Mouse (Mus musculus): ENCODE measurements around the gene Blmh.
"Not testable (repeated sequence)": the region's sequence is repeated elsewhere in the genome, so short reads cannot be mapped to it uniquely, and the experiment has no call there.

The Blmh gene

DNA sequence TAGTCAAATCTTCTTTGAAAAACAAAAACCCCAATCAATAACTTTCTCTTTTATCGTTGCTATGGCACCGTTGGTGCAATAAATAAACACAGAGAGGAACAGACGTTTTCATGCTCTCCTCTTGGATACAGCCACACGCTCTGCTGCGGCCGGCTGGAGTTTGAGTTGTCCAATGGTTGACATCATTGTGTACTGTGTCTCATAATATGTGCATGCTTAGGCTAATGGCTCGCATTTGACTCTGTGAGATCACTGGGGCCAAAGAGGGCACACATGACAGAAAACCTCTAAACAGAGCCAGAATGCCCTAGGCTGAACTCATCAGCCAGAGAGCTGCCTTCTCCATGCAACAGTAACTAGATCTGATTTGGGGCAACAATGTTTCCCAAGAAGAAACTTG, 10.2 kb upstream of the Blmh start:
- in situ Hi-C loops (cut with MboI; ENCODE audit: low sequenced_read_pairs), result no loop called here

DNA sequence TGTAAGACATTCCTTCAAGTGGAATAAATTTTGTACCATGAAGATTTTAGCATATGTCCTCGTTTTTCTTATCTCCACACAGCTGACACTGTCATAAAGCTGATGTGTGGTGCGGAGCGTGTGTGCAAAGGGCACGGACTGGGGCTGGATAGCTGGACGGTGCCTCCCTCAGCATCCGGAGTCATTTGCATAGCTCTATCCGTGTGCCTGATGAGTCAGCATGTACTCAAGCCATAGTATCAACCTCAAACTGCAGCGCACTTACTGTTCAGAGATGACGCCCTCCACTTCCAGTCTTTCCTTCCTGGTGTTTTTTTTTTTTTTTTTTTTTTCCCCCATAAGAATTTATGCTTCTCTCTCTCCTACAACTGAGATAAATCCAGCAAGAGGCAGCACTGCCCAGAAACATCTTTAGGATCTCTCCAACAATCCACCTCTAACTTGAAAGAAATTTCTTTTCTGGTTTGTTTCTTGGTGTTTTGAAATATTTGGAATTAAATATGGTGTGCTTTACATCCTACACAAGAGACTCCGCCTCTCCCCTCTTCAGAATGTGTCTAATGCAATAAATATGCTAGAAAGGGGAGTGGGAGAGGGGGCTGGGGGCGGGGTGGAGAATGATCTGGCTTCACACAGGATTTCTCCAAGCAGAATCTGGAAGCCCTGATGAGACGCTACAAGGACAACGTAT, 7.9 kb upstream of the Blmh start:
- in situ Hi-C loops (cut with MboI; ENCODE audit: low sequenced_read_pairs), result no loop called here

DNA sequence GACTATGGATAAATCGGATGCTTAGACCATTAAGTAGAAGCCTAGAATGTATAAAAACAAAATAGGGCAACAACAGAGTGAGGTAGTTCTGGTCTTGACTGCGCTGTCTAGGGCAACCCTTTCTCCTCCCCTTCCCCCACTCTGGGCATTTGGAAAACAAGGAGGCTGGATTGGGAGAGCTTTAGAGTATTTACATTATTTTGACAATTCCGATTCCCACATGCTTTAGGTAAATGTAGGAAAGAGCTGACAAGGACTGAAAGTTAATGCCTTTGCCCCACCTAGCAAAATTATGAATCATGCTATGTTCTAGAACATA, 7.4 kb upstream of the Blmh start:
- in situ Hi-C loops (cut with MboI; ENCODE audit: low sequenced_read_pairs), result no loop called here

DNA sequence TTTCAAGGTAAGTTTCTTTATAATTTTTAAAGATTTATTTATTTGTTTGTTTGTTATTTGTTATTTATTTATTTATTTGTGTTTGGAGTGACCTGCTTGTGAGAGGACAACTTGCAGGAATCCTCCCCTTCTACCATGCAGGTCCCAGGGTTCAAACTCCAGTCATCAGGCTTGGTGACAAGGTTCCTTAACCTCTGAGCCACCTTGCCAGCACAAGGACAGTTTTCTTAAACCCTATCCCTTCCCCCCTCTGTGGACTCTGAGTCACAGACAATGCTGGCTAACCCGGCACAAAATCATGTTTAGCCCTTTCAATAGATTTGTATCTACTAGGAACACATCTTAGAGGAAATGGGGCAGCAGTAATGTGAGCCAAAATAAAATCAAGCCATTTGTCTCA, 4.0 kb upstream of the Blmh start:
- in situ Hi-C loops (cut with MboI; ENCODE audit: low sequenced_read_pairs), result no loop called here

DNA sequence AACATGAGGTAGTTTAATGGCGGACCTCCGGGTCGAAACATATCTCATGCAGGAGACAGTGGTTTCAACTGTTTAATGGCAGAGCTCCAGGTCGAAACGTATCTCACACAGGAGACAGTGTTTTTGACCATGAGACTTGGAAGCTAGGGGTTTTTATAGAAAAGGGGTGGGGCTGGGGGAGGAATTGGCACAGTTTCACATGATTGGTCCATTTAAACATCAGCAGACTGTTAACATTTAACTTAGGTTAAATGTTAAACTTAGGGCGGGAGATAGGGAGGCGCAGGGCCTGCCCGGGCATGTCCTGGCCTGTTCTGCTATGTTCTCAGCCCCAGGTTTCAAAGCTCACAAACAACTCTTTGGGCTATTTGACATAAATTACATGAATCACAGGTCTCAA, 4.0 kb downstream of the Blmh start:
- in situ Hi-C loops (cut with MboI; ENCODE audit: low sequenced_read_pairs), result not testable (repeated sequence)

DNA sequence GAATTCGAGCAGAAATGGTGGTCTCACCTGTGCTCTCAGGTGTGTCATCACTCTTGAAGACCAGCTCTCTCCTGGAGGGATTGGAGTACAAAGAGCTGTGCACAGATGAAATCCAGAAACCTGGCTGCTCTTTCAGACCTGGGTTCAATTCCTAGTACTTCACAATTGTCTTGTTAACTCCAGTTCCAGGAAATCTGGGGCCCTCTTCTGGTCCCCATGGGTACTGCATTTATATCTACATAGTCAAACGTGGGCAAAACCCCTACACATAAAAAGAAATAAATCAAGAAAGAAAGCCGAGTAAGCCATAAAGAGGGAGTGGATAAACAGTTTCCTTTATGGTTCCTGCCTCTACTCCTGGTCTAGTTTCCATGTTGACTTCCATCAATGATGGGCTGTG, 8.6 kb downstream of the Blmh start:
- in situ Hi-C loops (cut with MboI; ENCODE audit: low sequenced_read_pairs), result no loop called here

DNA sequence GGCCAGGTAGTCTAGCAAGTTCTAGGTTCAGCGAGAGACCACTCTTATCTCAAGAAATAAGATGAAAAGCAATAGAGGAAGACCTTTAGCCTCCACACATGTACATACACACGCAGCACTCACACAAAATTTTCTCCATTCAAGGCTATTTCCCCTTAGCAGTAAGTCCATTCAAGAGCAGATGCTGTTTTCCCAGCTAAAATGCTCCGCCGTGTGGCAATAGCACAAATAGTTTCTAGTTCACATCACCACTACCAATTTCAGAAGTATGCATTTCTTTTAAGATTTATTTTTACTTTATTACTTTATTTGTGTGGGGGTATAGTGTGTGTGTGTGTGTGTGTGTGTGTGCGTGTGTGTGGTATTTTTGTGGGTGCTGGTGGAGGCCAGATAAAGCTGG, 12.0 kb downstream of the Blmh start:
- in situ Hi-C loops (cut with MboI; ENCODE audit: low sequenced_read_pairs), result no loop called here

DNA sequence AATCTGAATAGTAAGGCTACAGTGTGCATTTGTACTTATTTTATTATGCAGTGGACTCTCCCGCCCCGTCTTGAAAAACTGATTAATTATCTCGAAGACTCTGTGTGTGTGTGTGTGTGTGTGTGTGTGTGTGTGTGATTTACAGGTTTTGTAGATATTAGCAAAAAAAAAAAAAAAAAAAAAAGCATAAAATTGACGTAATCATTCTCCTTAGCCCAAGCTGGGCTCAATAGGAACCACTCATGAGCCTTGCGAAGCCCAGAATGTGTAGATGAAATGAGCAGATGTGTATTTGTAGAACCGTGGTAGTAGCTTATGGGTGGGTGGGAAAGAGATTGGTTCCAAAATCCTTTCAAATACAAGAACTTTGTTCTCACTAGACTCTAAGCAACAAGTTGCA, 20.2 kb downstream of the Blmh start:
- in situ Hi-C loops (cut with MboI; ENCODE audit: low sequenced_read_pairs), result no loop called here

DNA sequence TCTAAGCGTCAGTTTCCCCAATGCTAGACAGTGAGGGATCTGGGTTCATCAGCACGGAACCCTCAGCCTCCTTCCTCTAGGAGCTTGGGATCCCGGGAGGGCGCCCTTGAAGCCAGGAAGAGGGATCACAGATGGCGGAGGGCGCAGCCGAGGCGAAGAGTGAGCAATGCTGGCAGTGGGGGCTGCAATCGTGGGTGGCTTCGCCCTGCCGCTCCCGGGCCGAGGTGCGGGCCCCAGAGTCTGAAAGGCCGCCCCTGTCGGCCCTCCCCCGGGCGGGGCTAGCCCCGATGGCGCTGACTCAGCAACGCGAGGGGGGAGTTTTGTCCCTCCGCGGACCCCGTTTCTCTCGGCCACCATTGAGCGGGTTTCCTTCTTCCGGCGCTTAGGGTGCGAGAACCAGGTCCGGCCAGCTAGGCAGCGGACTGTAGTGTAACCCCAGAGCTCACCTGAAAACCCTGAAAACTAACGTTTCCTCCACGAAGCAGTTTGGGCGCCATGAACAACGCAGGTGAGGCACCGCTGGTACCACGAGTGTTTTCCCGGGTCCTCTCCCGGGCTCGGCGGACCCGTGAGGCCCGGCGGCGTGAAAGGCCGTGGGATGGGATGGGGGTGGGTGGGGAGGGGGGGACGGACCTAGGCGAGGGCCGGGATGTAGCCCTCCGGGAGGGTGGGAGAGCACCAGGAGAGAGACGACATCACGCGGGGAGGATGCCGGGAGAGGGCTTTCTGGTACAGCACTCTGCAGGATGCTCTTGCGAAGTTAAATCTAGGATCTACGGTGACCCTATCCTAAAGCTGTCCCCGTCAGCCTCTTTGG, 21.0 kb downstream of the Blmh start:
- in situ Hi-C loops (cut with MboI; ENCODE audit: low sequenced_read_pairs), result no loop called here

DNA sequence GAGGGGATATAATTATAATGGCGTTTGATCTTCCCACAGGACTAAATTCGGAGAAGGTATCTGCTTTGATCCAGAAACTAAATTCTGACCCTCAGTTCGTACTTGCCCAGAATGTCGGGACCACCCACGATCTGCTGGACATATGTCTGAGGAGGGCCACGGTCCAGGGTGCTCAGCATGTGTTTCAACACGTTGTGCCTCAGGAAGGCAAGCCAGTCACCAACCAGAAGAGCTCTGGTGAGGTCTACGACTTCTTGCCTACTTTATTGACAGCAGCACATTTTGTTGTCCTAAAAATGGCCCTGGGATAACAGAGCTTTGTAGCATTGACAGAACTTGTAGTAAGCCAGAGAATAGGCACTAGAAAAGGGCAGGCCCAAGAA, 21.6 kb downstream of the Blmh start:
- in situ Hi-C loops (cut with MboI; ENCODE audit: low sequenced_read_pairs), result no loop called here

DNA sequence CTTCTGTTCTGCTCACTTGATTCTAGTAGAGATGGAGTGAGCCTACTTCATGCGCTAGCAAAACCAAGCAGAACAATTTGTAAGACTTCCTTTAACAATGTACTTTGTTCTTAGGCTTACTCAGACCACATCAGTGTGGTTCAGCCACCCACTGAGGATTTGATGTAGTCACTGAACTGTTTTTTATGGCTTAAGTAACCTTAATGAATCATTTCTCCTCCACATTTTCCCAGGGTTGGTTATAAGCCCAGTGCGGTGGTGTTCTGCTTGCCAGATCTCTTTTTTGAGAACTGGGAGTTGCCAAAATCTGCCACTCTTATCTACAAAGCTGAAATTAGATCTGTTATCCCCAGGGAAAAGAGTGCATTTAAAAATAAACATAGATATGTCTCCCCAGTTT, 28.9 kb downstream of the Blmh start:
- in situ Hi-C loops (cut with MboI; ENCODE audit: low sequenced_read_pairs), result no loop called here

DNA sequence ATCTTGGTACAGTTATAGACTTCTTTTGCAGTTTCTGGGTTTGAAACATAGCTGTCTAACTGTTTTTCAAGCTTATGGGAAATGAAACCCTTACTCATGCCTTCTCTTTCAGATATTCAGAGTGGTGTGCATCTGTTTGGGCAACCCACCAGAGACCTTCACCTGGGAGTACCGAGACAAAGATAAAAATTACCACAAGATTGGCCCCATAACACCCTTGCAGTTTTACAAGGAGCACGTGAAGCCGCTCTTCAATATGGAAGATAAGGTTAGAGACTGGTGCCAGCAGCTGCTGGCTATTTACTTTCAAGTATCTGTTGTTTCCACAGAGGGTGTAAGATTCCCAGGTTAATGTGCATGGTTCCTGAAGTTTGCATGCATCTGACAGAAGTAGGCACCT, 41.1 kb downstream of the Blmh start:
- in situ Hi-C loops (cut with MboI; ENCODE audit: low sequenced_read_pairs), result no loop called here

DNA sequence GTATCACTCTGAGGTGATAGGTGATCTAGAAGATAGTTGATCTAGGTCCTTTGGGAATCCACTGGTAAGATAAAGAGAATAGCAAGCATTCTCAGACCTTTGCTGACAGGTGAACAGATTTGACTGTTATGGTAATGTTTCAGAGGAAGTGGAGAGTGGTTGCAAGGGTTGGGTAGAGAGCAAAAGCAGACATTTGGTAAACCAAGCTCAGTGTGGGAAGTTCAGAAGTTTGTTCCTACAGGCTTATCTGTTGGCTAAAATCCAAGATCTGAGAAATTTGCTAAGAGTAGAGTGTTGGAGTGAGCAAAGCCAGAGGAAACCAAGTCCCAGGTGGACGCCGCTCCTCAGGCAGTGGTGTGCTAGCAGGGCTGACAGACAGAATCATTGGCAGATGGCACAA, 45.7 kb downstream of the Blmh start:
- in situ Hi-C loops (cut with MboI; ENCODE audit: low sequenced_read_pairs), result no loop called here

DNA sequence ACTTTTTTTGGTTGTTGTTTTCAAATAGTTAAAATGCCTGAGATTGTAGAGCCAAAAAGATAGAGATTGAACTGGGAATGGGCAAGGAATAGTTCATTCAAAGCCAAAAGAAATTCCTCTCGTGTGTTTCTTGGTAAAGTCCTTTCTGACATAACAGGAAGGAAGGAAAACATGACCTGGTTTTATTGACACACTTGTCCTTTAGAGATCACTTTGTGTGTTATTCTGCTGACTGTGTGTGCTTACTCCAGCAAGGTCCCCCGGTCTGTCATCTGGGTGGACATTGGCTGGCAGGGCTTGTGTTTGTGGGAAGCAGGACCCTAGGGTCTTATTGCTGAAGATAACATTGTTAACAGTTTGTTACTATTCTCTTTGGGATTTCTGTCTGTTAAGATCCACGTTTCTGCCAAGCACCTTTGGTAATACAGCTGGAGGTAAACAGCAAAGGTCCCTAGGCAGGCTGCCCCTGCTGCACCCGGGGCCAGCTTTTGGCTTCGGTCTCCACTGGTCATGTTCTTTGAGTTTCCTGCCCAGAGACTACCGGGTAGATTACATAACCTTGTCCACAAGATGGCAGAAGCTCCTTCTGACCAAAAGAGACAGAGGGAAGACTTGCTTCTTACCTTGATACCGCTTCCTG, 50.2 kb downstream of the Blmh start:
- in situ Hi-C loops (cut with MboI; ENCODE audit: low sequenced_read_pairs), result no loop called here

DNA sequence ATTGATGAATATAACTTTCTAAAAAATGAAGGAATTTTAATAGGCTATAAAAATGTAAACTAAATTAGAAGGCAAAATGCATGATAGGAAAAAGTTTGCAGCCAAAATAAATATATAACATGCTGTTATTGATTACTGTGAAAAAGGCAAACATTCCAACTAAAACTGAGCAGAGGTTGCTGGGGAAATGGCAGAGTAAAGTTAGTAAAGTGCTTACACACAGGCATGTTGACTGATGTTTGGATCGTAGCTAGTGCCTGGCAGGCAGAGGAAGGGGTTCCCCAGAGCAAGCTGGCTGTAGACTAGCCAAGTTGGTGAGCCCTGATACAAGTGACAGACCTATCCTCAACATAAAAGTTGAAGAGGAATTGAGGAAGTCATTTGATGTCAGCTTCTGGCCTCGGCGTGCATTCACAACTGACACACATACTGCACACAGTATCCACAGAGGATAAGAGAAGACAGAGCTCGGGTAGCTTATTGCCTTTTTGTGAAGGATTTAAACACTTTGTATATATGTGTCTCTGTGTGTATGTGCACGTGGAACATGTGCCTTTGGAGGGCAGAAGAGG, 57.0 kb downstream of the Blmh start:
- in situ Hi-C loops (cut with MboI; ENCODE audit: low sequenced_read_pairs), result no loop called here

DNA sequence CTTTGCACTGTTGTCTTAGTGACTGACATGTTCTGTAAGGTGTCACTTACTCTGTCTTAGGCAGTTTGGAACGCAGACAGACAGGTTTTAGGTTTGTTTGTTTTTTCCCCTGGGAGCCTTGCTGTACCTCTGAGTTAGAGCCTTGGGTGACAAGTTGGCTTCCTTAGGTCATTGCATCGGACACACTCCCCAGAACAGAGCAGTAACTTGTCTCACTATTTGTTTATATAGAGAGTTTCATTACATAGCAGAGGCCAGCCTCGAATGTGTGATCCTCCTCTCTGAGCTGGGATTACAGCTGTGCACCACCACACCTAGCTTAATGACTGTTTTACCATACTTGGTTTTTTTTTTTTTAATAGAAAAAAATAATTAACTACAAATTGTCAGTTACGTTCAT, 57.8 kb downstream of the Blmh start:
- in situ Hi-C loops (cut with MboI; ENCODE audit: low sequenced_read_pairs), result no loop called here

DNA sequence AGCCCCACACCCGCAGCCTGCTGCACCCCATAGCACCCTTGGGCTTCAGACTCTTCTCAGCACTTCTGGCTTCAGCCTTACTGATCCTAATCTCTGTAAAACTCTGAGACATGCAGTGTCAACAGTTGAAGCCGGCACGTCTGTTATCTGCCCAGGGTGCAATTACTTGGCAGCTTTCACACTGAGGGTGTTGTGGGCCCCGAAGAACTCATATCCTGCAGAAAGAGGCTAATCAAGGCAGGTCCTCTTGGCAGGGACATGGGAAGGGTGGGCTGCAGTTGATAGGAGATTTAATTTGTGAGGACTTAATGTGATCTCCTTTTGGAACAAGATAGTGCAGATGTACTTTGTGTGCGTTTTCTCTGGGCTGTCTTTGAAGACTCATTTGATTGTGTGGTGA, 59.0 kb downstream of the Blmh start:
- in situ Hi-C loops (cut with MboI; ENCODE audit: low sequenced_read_pairs), result no loop called here

DNA sequence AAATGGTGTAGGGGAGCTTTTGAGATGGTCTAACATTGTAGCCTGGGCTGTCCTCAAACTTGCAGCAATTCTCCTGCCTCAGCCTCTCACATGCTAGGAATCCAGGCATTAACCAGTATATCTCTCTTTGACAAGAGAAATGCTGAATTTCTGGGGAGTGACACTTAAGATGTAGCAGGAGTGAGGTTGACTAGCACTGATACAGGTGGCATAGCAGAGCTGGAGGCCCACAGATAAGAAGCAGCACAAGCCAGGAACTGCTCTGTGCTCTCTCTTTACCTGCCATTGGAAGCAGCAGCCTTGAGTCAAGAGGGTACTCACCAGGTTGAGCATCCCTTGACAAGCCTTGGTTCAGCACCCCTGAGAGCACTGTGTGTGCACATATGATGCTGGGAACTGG, 59.6 kb downstream of the Blmh start:
- in situ Hi-C loops (cut with MboI; ENCODE audit: low sequenced_read_pairs), result no loop called here

DNA sequence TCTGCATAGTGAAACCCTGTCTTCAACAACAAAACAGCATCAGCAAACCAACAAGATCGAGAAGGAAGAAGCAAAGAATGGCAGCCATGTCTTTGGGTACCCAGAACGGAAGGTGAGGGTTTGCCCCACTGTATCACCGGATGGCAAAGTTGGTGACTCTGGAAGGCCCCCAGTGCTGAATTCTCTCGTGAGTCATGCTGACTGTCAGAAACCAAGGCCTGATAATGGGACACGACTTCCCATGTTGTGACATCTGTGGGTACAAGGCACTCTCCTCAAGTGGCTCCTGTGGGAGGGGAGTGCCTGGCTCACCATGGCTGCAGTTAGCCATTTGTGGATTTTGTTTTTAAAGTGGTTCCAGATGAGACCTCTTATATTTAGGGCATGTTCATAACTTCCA, 66.2 kb downstream of the Blmh start:
- in situ Hi-C loops (cut with MboI; ENCODE audit: low sequenced_read_pairs), result no loop called here

DNA sequence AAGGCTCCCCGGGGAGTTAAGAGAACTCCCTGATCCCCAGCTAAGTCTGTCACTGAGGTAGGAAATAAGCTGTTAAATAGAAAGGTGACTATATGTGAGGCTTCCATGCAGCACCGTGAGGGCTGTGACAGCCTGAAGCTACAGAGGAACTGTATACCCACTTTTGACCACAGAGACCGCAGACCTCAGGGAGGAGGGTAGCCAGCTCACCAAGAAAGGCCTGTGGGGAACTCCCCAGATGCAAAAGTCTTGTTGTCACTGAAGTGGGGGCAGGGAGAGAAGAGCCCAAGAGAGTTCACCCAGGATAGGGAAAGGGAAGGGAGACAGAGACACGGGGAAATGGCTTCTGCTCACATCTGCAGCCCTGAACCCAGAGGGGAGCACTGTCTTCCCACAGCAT, 68.3 kb downstream of the Blmh start:
- in situ Hi-C loops (cut with MboI; ENCODE audit: low sequenced_read_pairs), result no loop called here

DNA sequence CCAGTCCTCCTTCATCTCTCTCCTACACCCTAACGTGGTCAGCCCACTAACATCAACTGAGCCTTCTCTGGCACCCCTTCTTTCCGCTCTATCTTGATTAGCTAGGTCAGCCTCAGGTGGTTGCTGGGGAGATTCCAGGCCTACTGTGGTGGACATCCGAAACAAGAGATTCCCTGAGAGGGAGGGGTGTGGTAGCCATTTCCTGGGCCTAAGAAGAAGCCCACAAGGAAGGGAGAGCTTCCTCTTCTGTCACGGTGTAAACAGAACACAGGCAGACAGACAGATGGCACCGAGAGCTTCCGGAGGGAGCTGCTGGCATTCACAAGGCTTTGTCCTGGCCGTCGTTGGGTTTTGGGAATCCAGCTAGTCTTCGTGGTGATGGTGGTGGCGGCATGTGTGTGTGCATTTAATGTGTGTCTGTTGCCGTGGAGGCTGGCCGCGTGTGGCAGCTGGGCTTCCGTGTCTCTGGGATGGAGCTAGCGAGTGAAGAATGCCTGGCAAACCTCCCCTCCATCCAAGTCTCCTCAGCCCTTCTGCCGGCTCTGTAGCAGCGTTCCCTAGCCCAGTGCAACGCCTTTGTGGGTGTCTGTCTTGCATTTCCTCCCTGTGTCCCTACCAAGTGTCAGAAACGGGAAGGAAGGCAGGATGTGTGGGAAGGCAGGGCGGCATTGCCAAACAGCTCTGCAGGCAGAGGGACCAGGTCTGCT, 71.5 kb downstream of the Blmh start:
- in situ Hi-C loops (cut with MboI; ENCODE audit: low sequenced_read_pairs), result no loop called here

All from CH12F3 (cell line).